Mouse (Mus musculus): ENCODE measurements around the gene Wdr5.

The Wdr5 gene

GRCm38 (mm10) chr2:27514639-27515328 lies at the start of gene Wdr5:
TSS of gene Wdr5 (plus strand) at chr2:27515157.
- DNase-seq, result peak; percentile 97

GRCm38 (mm10) chr2:27469292-27469990 lies 45.5 kb upstream of the Wdr5 start:
- DNase-seq, result no peak

- DNase-seq, result no peak
These were observed 45.0 kb upstream of the Wdr5 start for GRCm38 (mm10) chr2:27469991-27470355.

GRCm38 (mm10) chr2:27470535-27470934 lies 44.4 kb upstream of the Wdr5 start:
- peak; percentile 29 for DNase-seq

GRCm38 (mm10) chr2:27471170-27471584 lies 43.8 kb upstream of the Wdr5 start:
- no peak for DNase-seq

GRCm38 (mm10) chr2:27473061-27473765 lies 41.7 kb upstream of the Wdr5 start:
- DNase-seq, result no peak

- DNase-seq, result no peak
These were observed 41.0 kb upstream of the Wdr5 start for GRCm38 (mm10) chr2:27473911-27474310.

- peak; percentile 42 for DNase-seq
These were observed 40.1 kb upstream of the Wdr5 start for GRCm38 (mm10) chr2:27474621-27475484.

- peak; percentile 91 for DNase-seq
These were observed 39.3 kb upstream of the Wdr5 start for GRCm38 (mm10) chr2:27475495-27476302.

- no peak for DNase-seq
These were observed 38.4 kb upstream of the Wdr5 start for GRCm38 (mm10) chr2:27476303-27477192.

GRCm38 (mm10) chr2:27479821-27480220 lies 35.1 kb upstream of the Wdr5 start:
- DNase-seq, result no peak

GRCm38 (mm10) chr2:27480367-27480766 lies 34.6 kb upstream of the Wdr5 start:
- DNase-seq, result no peak

- DNase-seq, result no peak
These were observed 32.6 kb upstream of the Wdr5 start for GRCm38 (mm10) chr2:27482265-27482861.

- DNase-seq, result no peak
These were observed 28.2 kb upstream of the Wdr5 start for GRCm38 (mm10) chr2:27486725-27487124.

GRCm38 (mm10) chr2:27487336-27488049 lies 27.5 kb upstream of the Wdr5 start:
- peak; percentile 33 for DNase-seq

GRCm38 (mm10) chr2:27488362-27488761 lies 26.6 kb upstream of the Wdr5 start:
- DNase-seq, result no peak

- no peak for DNase-seq
These were observed 24.0 kb upstream of the Wdr5 start for GRCm38 (mm10) chr2:27490939-27491338.

GRCm38 (mm10) chr2:27493971-27494370 lies 21.0 kb upstream of the Wdr5 start:
- no peak for DNase-seq

- no peak for DNase-seq
These were observed 18.4 kb upstream of the Wdr5 start for GRCm38 (mm10) chr2:27496391-27497028.
